ENCODE assay signal across 17 mouse cellular contexts in genomic region chr19:5374748-5375147, GRCm38 (mm10). TPM values are rescaled to one million over a fixed set of nuclear protein-coding genes. Genes with fewer than 3 reads are reported as not detected.
"Had no signal": no experiment of that assay in that cellular context is flagged by ENCODE, and none has a peak within 500 bp of the region (broad histone marks: within the 10 kb centered on the region; RNA-seq: fewer than 3 reads in every experiment).

No protein-coding gene starts in this region.

- H3K27me3 ChIP-seq: liver, embryonic 15.5 days; neural tube, embryonic 13.5 days had no signal

- H3K9ac ChIP-seq: liver, embryonic 15.5 days; neural tube, embryonic 13.5 days had no signal

- H3K4me2 ChIP-seq: liver, embryonic 11.5 days; liver, embryonic 15.5 days; neural tube, embryonic 13.5 days had no signal

- DNase-seq: kidney, adult 11 months; kidney, postnatal 10 days; lung, adult 2 months; lung, postnatal 36 days; midbrain, embryonic 14.5 days; retina, postnatal 1 day; thymus, adult 18-20 months; thymus, postnatal 14 days had no signal

- H3K27ac ChIP-seq: left cerebral cortex, adult 2 months; limb, embryonic 10.5 days; liver, embryonic 15.5 days; midbrain, embryonic 10.5 days; neural tube, embryonic 13.5 days had no signal

- H3K4me3 ChIP-seq: left cerebral cortex, adult 2 months; limb, embryonic 10.5 days; liver, embryonic 15.5 days; midbrain, embryonic 10.5 days; neural tube, embryonic 13.5 days had no signal

- H3K4me1 ChIP-seq: limb, embryonic 10.5 days; liver, embryonic 15.5 days; midbrain, embryonic 10.5 days; neural tube, embryonic 13.5 days had no signal

- ATAC-seq: lung, postnatal 0 days had no signal

- H3K9me3 ChIP-seq: limb, embryonic 10.5 days; liver, embryonic 15.5 days; midbrain, embryonic 10.5 days; neural tube, embryonic 13.5 days had no signal

RNA-seq across cellular contexts. Expression of gene Cst6, which starts 25.4 kb away (rescaled TPM):
- total RNA-seq: megakaryocyte, adult 5-6 weeks had no signal
- polyA plus RNA-seq: liver, embryonic 11.5 days; liver, embryonic 15.5 days had no signal

RNA-seq across cellular contexts. Expression of gene Tsga10ip, which starts 27.6 kb away (rescaled TPM):
- total RNA-seq: left cerebral cortex, adult 2 months; megakaryocyte, adult 5-6 weeks; monocyte, adult 5-6 weeks had no signal
- polyA plus RNA-seq: limb, embryonic 10.5 days; liver, embryonic 15.5 days; lung, adult 2 months; midbrain, embryonic 14.5 days had no signal
